Mouse (Mus musculus) intestine, embryonic 15.5 days (tissue): ENCODE data around the gene H2-Q2. TPM values are rescaled to one million over a fixed set of nuclear protein-coding genes. Genes with fewer than 3 reads are reported as not detected.
"Not testable (repeated sequence)": the region's sequence is repeated elsewhere in the genome, so short reads cannot be mapped to it uniquely, and the experiment has no call there.

Experiments used
- ATAC-seq: fragments of 200-750 bp; cut with Nextera tagmentation; 2 replicates; pipeline ENCODE4 v1.8.0; 2017; ENCODE audit warnings: moderate TSS enrichment, moderate library complexity
- H3K27ac ChIP-seq: fragments of 300-500 bp; sonication (generic); 2 replicates; pipeline ENCODE4 v1.5.1; 2015; ENCODE audit warnings: mild to moderate bottlenecking, inconsistent platforms
- H3K27me3 ChIP-seq: fragments of 300-500 bp; sonication (generic); replicated peaks from 2 replicates; pipeline ENCODE4 v1.6.1; 2015; ENCODE audit warnings: inconsistent platforms
- H3K36me3 ChIP-seq: fragments of 300-500 bp; sonication (generic); 2 replicates; pipeline ENCODE4 v1.6.1; 2015; ENCODE audit warnings: inconsistent platforms
- H3K4me1 ChIP-seq: fragments of 300-500 bp; sonication (generic); replicated peaks from 2 replicates; pipeline ENCODE4 v1.6.1; 2015; ENCODE audit warnings: inconsistent platforms
- H3K4me2 ChIP-seq: fragments of 300-500 bp; sonication (generic); replicated peaks from 2 replicates; pipeline ENCODE4 v1.6.1; 2015; ENCODE audit warnings: mild to moderate bottlenecking, inconsistent platforms
- H3K4me3 ChIP-seq: fragments of 300-500 bp; sonication (generic); replicated peaks from 2 replicates; pipeline ENCODE4 v1.5.1; 2015; ENCODE audit warnings: inconsistent platforms
- H3K9ac ChIP-seq: fragments of 300-500 bp; sonication (generic); 2 replicates; pipeline ENCODE4 v1.6.1; 2015; ENCODE audit warnings: inconsistent platforms
- H3K9me3 ChIP-seq: fragments of 300-500 bp; sonication (generic); 2 replicates; pipeline ENCODE4 v1.6.1; 2016; ENCODE audit warnings: inconsistent platforms
- WGBS: fragments of 180-500 bp; shearing (Covaris S2); methylation state at CpG from one replicate; pipeline ENCODE4 v1.1.7; 2015; 5-methylcytosine and 5-hydroxymethylcytosine counted together
- polyA plus RNA-seq: library from polyadenylated mRNA; unstranded; fragments of >200 nt; fragmentation: Nextera tagmentation; extraction: Ambion mirVana; gene quantifications from 2 replicates; pipeline ENCODE4 v1.2.1, GENCODE M21; 2015

H2-Q2 gene
- polyA plus RNA-seq, 1 experiment from 2014 or later = 84.5 TPM

DNA sequence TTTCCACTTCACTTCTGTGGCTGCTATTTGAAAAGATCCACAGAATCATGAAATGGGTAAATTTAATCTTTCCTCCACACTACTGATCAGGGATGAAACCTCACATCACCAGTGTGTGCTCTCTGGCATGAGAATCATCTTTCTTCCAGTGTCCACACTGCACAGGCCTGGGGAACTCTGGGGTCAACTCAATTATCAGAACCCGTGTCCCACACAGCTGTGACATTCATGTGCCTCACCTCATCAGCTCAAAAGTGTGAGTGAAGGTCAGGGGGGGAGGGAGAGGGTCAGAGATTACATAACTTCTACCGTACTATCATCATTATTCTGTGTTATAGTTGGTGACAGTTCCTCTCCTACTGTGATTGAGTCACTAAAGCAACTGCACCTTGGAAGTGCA lies 50.6 kb downstream of the H2-Q2 start:
- H3K4me3 ChIP-seq, H3K9me3 ChIP-seq, H3K4me2 ChIP-seq, H3K36me3 ChIP-seq, H3K27me3 ChIP-seq, H3K4me1 ChIP-seq, H3K27ac ChIP-seq, H3K9ac ChIP-seq, ATAC-seq: not testable (repeated sequence)
- WGBS = 71% methylated on average over 2 of the region's 2 CpGs

DNA sequence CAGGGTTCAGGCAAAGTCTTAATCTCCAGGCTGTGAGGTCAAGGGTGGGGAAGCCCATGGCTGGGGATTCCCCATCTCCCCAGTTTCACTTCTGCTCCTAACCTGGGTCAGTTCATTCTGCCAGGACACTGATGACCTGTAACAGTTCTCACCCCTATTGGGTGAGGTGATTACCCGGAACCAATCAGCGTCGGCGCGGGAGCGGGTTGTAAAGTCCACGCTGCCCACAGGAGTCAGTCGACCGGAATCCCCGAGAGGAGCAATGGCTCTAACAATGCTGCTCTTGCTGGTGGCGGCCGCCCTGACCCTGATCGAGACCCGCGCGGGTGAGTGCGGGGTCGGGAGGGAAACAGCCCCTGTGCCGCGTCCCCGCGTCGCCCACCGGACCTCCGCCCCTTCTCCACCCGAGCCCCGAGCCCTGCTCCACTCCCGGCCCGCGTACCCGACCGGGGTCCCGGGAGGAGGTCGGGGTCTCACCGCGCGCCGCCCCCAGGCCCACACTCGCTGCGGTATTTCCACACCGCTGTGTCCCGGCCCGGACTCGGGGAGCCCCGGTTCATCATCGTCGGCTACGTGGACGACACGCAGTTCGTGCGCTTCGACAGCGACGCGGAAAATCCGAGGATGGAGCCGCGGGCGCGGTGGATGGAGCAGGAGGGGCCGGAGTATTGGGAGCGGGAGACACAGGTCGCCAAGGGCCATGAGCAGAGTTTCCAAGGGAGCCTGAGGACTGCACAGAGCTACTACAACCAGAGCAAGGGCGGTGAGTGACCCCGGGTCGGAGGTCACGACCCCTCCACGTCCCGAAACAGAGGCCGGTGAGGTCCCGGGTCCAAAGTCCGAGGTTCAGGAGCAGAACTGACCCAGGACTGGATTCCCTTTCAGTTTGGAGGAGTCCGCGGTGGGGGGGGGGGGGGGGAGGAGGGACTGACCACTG lies 52.1 kb downstream of the H2-Q2 start:
- peak overlapping the region; percentile 57 for H3K4me2 ChIP-seq
- not testable (repeated sequence) for H3K9me3 ChIP-seq, H3K9ac ChIP-seq, H3K27ac ChIP-seq, H3K36me3 ChIP-seq, H3K4me1 ChIP-seq, H3K27me3 ChIP-seq
- peak; percentile 93 for ATAC-seq
- H3K4me3 ChIP-seq = peak overlapping the region; percentile 22; the same call in 1 of the 2 replicates
- WGBS = 4% methylated on average over 61 of the region's 75 CpGs

Other genes starting within 250 kb of the H2-Q2 start
- gene Ly6g5c, start 234.0 kb upstream of the H2-Q2 start, polyA plus RNA-seq = not detected in 2 replicates
- gene Ly6g5b, start 226.8 kb upstream of the H2-Q2 start, polyA plus RNA-seq = 0.83 and 0.85 TPM in 2 replicates
- 17.7 and 19.1 TPM in 2 replicates for gene Gpank1, start 220.8 kb upstream of the H2-Q2 start, polyA plus RNA-seq
- 248 and 271 TPM in 2 replicates for gene Csnk2b, start 220.2 kb upstream of the H2-Q2 start, polyA plus RNA-seq
- 13.6 and 13.7 TPM in 2 replicates for gene D17H6S53E, start 215.9 kb upstream of the H2-Q2 start, polyA plus RNA-seq
- 10.4 and 13.7 TPM in 2 replicates for gene Apom, start 210.2 kb upstream of the H2-Q2 start, polyA plus RNA-seq
- gene Bag6, start 207.1 kb upstream of the H2-Q2 start, polyA plus RNA-seq = 45.2 and 46.4 TPM in 2 replicates
- gene Prrc2a, start 177.3 kb upstream of the H2-Q2 start, polyA plus RNA-seq = 125 and 131 TPM in 2 replicates
- 20.6 and 21.7 TPM in 2 replicates for gene Aif1, start 166.2 kb upstream of the H2-Q2 start, polyA plus RNA-seq
- gene Lst1, start 153.8 kb upstream of the H2-Q2 start, polyA plus RNA-seq = 18.9 and 19.4 TPM in 2 replicates
- 5.0 and 5.2 TPM in 2 replicates for gene Ltb, start 147.8 kb upstream of the H2-Q2 start, polyA plus RNA-seq
- gene Tnf, start 140.2 kb upstream of the H2-Q2 start, polyA plus RNA-seq = 0.19 TPM in 1 of 2 replicates, not detected in the other
- 1.1 TPM in 2 replicates for gene Lta, start 136.9 kb upstream of the H2-Q2 start, polyA plus RNA-seq
- 0.59 and 0.81 TPM in 2 replicates for gene Gm16181, start 121.4 kb upstream of the H2-Q2 start, polyA plus RNA-seq
- 4.1 and 4.3 TPM in 2 replicates for gene Atp6v1g2, start 108.6 kb upstream of the H2-Q2 start, polyA plus RNA-seq
- 9.9 and 11.0 TPM in 2 replicates for gene Nfkbil1, start 106.5 kb upstream of the H2-Q2 start, polyA plus RNA-seq
- 382 and 388 TPM in 2 replicates for gene Ddx39b, start 100.5 kb upstream of the H2-Q2 start, polyA plus RNA-seq
- 148 and 190 TPM in 2 replicates for gene H2-D1, start 79.5 kb upstream of the H2-Q2 start, polyA plus RNA-seq
- 4.9 and 6.2 TPM in 2 replicates for gene H2-Q1, start 21.8 kb upstream of the H2-Q2 start, polyA plus RNA-seq
- gene H2-Q4, start 37.4 kb downstream of the H2-Q2 start, polyA plus RNA-seq = 5.5 and 6.4 TPM in 2 replicates
- gene H2-Q6, start 82.6 kb downstream of the H2-Q2 start, polyA plus RNA-seq = 1.7 and 2.1 TPM in 2 replicates
- 6.5 and 6.7 TPM in 2 replicates for gene H2-Q7, start 96.9 kb downstream of the H2-Q2 start, polyA plus RNA-seq
- 38.8 and 51.7 TPM in 2 replicates for gene H2-Q10, start 127.8 kb downstream of the H2-Q2 start, polyA plus RNA-seq
- gene Pou5f1, start 163.8 kb downstream of the H2-Q2 start, polyA plus RNA-seq = not detected in 2 replicates
- 63.6 and 66.4 TPM in 2 replicates for gene Tcf19, start 174.6 kb downstream of the H2-Q2 start, polyA plus RNA-seq
- gene Cchcr1, start 174.9 kb downstream of the H2-Q2 start, polyA plus RNA-seq = 15.4 and 15.8 TPM in 2 replicates
- 0.40 and 0.80 TPM in 2 replicates for gene Psors1c2, start 191.0 kb downstream of the H2-Q2 start, polyA plus RNA-seq
- 0.05 TPM in 1 of 2 replicates, not detected in the other for gene Cdsn, start 209.9 kb downstream of the H2-Q2 start, polyA plus RNA-seq
- gene 2300002M23Rik, start 225.2 kb downstream of the H2-Q2 start, polyA plus RNA-seq = not detected in 2 replicates